Mouse (Mus musculus) embryonic facial prominence, embryonic 15.5 days (tissue): ENCODE measurements around the gene Prkd1. TPM values are rescaled to one million over a fixed set of nuclear protein-coding genes. Genes with fewer than 3 reads are reported as not detected.

ENCODE experiments used
- ATAC-seq: fragments of 200-750 bp; cut with Nextera tagmentation; 2 replicates; pipeline ENCODE4 v1.8.0; 2017; ENCODE audit warnings: low read depth, moderate TSS enrichment; ENCODE audit not compliant: insufficient number of reproducible peaks, low FRiP score, low TSS enrichment
- H3K27ac ChIP-seq: fragments of 300-500 bp; sonication (generic); replicated peaks from 2 replicates; pipeline ENCODE4 v1.5.1; 2015; ENCODE audit warnings: mild to moderate bottlenecking, inconsistent platforms
- H3K27me3 ChIP-seq: fragments of 300-500 bp; sonication (generic); 2 replicates; pipeline ENCODE4 v1.6.1; 2015; ENCODE audit warnings: inconsistent platforms
- H3K36me3 ChIP-seq: fragments of 300-500 bp; sonication (generic); 2 replicates; pipeline ENCODE4 v1.6.1; 2015; ENCODE audit warnings: mild to moderate bottlenecking, inconsistent platforms
- H3K4me1 ChIP-seq: fragments of 300-500 bp; sonication (generic); 2 replicates; pipeline ENCODE4 v1.6.1; 2015; ENCODE audit warnings: inconsistent platforms
- H3K4me2 ChIP-seq: fragments of 300-500 bp; sonication (generic); replicated peaks from 2 replicates; pipeline ENCODE4 v1.6.1; 2015; ENCODE audit warnings: mild to moderate bottlenecking, inconsistent platforms
- H3K4me3 ChIP-seq: fragments of 300-500 bp; sonication (generic); replicated peaks from 2 replicates; pipeline ENCODE4 v1.5.1; 2015; ENCODE audit warnings: mild to moderate bottlenecking, inconsistent platforms
- H3K9ac ChIP-seq: fragments of 300-500 bp; sonication (generic); 2 replicates; pipeline ENCODE4 v1.6.1; 2015; ENCODE audit warnings: inconsistent platforms
- H3K9me3 ChIP-seq: fragments of 300-500 bp; sonication (generic); replicated peaks from 2 replicates; pipeline ENCODE4 v1.6.1; 2016; ENCODE audit warnings: inconsistent platforms
- WGBS: fragments of 180-500 bp; shearing (Covaris S2); methylation state at CpG from one replicate; pipeline ENCODE4 v1.1.7; 2015; 5-methylcytosine and 5-hydroxymethylcytosine counted together
- polyA plus RNA-seq: library from polyadenylated mRNA; unstranded; fragments of >200 nt; fragmentation: Nextera tagmentation; extraction: Ambion mirVana; gene quantifications from 2 replicates; pipeline ENCODE4 v1.2.1, GENCODE M21; 2015

The Prkd1 gene
- polyA plus RNA-seq, 1 experiment from 2014 or later, result 6.8 TPM

- H3K36me3 ChIP-seq, result no peaks in the 10 kb centered on the region
- no peak overlapping the region for H3K9ac ChIP-seq
- 74% methylated on average over 4 of the region's 4 CpGs for WGBS
- no peaks in the 10 kb centered on the region for H3K4me1 ChIP-seq
- H3K4me2 ChIP-seq, result no peak overlapping the region
- H3K27me3 ChIP-seq, result no peaks in the 10 kb centered on the region
- H3K4me3 ChIP-seq, result no peak overlapping the region
- ATAC-seq, result no peak
- no peak overlapping the region for H3K27ac ChIP-seq
- no peaks in the 10 kb centered on the region for H3K9me3 ChIP-seq
Observed at GRCm38 (mm10) chr12:50333182-50333581, 315.7 kb downstream of the Prkd1 start.

GRCm38 (mm10) chr12:50314634-50315033 is 334.3 kb downstream of the Prkd1 start:
- Histone ChIP-seq H3K9ac (no peak overlapping the region), H3K4me1 (no peaks in the 10 kb centered on the region), H3K9me3 (no peaks in the 10 kb centered on the region), H3K4me3 (no peak overlapping the region), H3K36me3 (no peaks in the 10 kb centered on the region), H3K4me2 (no peak overlapping the region), H3K27me3 (no peaks in the 10 kb centered on the region), H3K27ac (no peak overlapping the region)
- ATAC-seq, result no peak

DNA sequence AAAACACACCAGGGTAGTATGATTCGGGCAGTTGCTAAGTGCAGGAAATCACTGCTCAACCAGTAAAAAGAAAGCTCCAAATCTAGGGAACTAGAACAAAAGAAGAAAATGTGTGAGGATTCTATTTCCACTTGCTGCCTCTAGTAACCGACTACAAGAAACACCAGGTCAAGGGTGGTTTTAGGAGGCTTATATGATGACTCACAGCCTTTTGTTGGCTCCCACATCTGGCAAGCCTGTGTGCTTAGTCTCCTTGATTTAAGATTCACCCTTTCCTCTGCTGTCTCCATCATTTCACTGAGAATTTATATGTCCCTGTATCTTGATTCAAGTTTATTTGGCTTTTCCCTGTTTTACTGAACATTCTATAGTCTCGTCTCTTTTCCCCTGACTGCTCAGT is 339.6 kb downstream of the Prkd1 start:
- no peaks in the 10 kb centered on the region for H3K27me3 ChIP-seq
- H3K27ac ChIP-seq, result no peak overlapping the region
- no peak overlapping the region for H3K4me3 ChIP-seq
- H3K9ac ChIP-seq, result no peak overlapping the region
- H3K9me3 ChIP-seq, result no peaks in the 10 kb centered on the region
- no peak overlapping the region for H3K4me2 ChIP-seq
- no peaks in the 10 kb centered on the region for H3K4me1 ChIP-seq
- ATAC-seq, result no peak
- H3K36me3 ChIP-seq, result no peaks in the 10 kb centered on the region
- 69% methylated on average over 3 of the region's 3 CpGs for WGBS

GRCm38 (mm10) chr12:50301334-50301733 is 347.6 kb downstream of the Prkd1 start:
- H3K27me3 ChIP-seq, result no peaks in the 10 kb centered on the region
- no peak for ATAC-seq
- H3K36me3 ChIP-seq, result no peaks in the 10 kb centered on the region
- no peak overlapping the region for H3K27ac ChIP-seq
- no peaks in the 10 kb centered on the region for H3K4me1 ChIP-seq
- no peak overlapping the region for H3K4me3 ChIP-seq
- H3K9ac ChIP-seq, result no peak overlapping the region
- no peaks in the 10 kb centered on the region for H3K9me3 ChIP-seq
- H3K4me2 ChIP-seq, result no peak overlapping the region
- WGBS, result 36% methylated on average over 1 of the region's 1 CpGs

GRCm38 (mm10) chr12:50296067-50296466 is 352.8 kb downstream of the Prkd1 start:
- no peak for ATAC-seq
- Histone ChIP-seq H3K4me3 (no peak overlapping the region), H3K36me3 (no peaks in the 10 kb centered on the region), H3K9ac (no peak overlapping the region), H3K27ac (no peak overlapping the region), H3K4me2 (no peak overlapping the region), H3K27me3 (no peaks in the 10 kb centered on the region), H3K9me3 (no peaks in the 10 kb centered on the region), H3K4me1 (no peaks in the 10 kb centered on the region)
- WGBS, result 55% methylated on average over 2 of the region's 2 CpGs

GRCm38 (mm10) chr12:50295549-50295948 is 353.3 kb downstream of the Prkd1 start:
- Histone ChIP-seq H3K27ac (no peak overlapping the region), H3K9ac (no peak overlapping the region), H3K4me3 (no peak overlapping the region), H3K27me3 (no peaks in the 10 kb centered on the region), H3K4me1 (no peaks in the 10 kb centered on the region), H3K9me3 (no peaks in the 10 kb centered on the region), H3K4me2 (no peak overlapping the region), H3K36me3 (no peaks in the 10 kb centered on the region)
- WGBS, result 34% methylated on average over 2 of the region's 2 CpGs
- ATAC-seq, result no peak

GRCm38 (mm10) chr12:50292834-50293233 is 356.1 kb downstream of the Prkd1 start:
- Histone ChIP-seq H3K36me3 (no peaks in the 10 kb centered on the region), H3K4me1 (no peaks in the 10 kb centered on the region)
- 69% methylated on average over 3 of the region's 3 CpGs for WGBS

More at GRCm38 (mm10) chr12:50292834-50293233, 356.1 kb downstream of the Prkd1 start:
- H3K27ac ChIP-seq, result no peak overlapping the region
- no peak for ATAC-seq
- H3K9me3 ChIP-seq, result no peaks in the 10 kb centered on the region
- no peak overlapping the region for H3K9ac ChIP-seq
- no peak overlapping the region for H3K4me2 ChIP-seq
- no peaks in the 10 kb centered on the region for H3K27me3 ChIP-seq
- H3K4me3 ChIP-seq, result no peak overlapping the region
